Comparison of ENCODE assay signal across 8 mouse cellular contexts in the genomic region with DNA sequence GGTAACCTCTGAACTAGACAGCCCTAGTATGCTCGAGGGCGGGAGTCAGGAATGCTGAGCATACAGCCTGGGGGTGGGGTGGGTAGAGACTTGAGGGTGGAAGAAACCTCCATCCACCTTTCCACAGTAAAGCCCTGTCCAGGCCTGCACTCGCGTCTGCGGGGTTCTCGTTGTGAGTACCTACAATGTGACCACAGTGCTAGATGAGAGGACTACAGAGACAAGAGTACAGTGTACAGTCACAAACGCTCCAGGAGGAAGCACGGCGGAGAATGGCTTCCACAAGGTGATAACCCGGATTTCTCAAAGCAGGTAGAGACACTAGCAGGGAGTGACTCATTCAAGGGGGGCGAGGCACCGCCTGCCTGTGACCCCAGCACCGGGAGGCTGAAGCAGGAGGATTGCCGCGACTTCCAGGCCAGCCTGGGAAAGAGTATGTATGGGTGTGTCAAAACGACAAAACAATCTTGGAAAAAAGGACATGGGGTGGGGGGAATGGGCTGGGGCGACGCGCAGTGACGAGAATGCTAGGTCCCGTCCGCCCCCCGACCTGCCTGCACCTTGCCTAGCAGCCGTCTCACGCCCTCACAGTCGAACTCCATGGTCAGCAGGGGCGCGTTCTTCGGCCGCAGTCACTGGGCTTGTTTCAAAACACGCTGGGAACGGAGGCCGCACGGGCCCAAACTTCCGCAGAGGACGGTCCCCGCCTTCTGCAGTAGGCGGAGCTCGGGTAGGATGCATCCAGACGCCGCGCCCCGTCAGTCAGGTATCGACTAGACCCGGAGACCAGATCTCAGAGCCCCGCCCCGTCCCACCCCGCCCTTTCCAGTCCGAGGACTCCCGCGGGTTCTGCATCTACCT. TPM values are rescaled to one million over a fixed set of nuclear protein-coding genes. Genes with fewer than 3 reads are reported as not detected.
DNase-seq lines count a peak whose midpoint lies in the region; ATAC-seq and TF ChIP-seq lines count a peak whose summit lies in the region.

Gene Uevld (minus strand): TSS at position 697 of the 861 bp plus-strand sequence.

- WGBS in heart, embryonic 11.5 days (ENCODE audit: insufficient replicate concordance): under 1% methylated on average over 50 of the region's 51 CpGs
- WGBS in kidney, embryonic 16.5 days: under 1% methylated on average over 51 of the region's 51 CpGs
- under 1% methylated on average over 51 of the region's 51 CpGs for WGBS in liver, adult 2 months

- H3ac ChIP-seq in C2C12 (ENCODE audit: control insufficient read depth, insufficient read length, low read depth): peak within 1 kb of the TSS; percentile 79
- H3ac ChIP-seq in myocyte (ENCODE audit: control insufficient read depth, insufficient read length): peak within 1 kb of the TSS; percentile 60

- no peak within 1 kb of the TSS for H3K27ac ChIP-seq in heart, embryonic 11.5 days (ENCODE audit: low read depth, low read length)
- no peak within 1 kb of the TSS for H3K27ac ChIP-seq in kidney, embryonic 16.5 days (ENCODE audit: low read length)
- H3K27ac ChIP-seq in liver, adult 2 months (replicated peaks; ENCODE audit: insufficient read depth, low read depth, low read length): no peak within 1 kb of the TSS; the same call in 1 of the 2 replicates

- H3K79me2 ChIP-seq in C2C12 (ENCODE audit: control insufficient read depth, insufficient read depth) (peaks cover 16% of the 10 kb centered on the region), myocyte (ENCODE audit: control insufficient read depth, insufficient read depth) (peaks cover 13% of the 10 kb centered on the region)
- no peaks in the 10 kb centered on the region for H3K79me2 ChIP-seq in liver, adult 2 months (ENCODE audit: control insufficient read depth, insufficient read depth, low read length)

- no peak for TF ChIP-seq CTCF in C2C12 (IDR thresholded peaks at IDR 0.05; ENCODE audit: control insufficient read depth, insufficient read depth, insufficient read length)
- TF ChIP-seq CTCF in brain, embryonic 14.5 days (IDR thresholded peaks at IDR 0.05; ENCODE audit: borderline replicate concordance, extremely low read depth, insufficient read depth, insufficient read length): no peak
- TF ChIP-seq CTCF in liver, adult 2 months (IDR thresholded peaks at IDR 0.05; ENCODE audit: low read depth, low read length): no peak

- H3K4me3 ChIP-seq in C2C12 (ENCODE audit: insufficient read depth, poor library complexity, severe bottlenecking): peak within 1 kb of the TSS; percentile 69
- peak within 1 kb of the TSS; percentile 96 for H3K4me3 ChIP-seq in erythroblast, embryonic 14.5 days (replicated peaks)
- peak within 1 kb of the TSS; percentile 71 for H3K4me3 ChIP-seq in heart, embryonic 11.5 days (ENCODE audit: low read depth, low read length)
- peak within 1 kb of the TSS; percentile 70 for H3K4me3 ChIP-seq in kidney, embryonic 16.5 days (ENCODE audit: low read length)
- peak within 1 kb of the TSS; percentile 83 for H3K4me3 ChIP-seq in liver, adult 2 months (ENCODE audit: insufficient read depth, low read depth, low read length)
- H3K4me3 ChIP-seq in myocyte: peak within 1 kb of the TSS; percentile 68

- peaks cover 12% of the 10 kb centered on the region for H3K36me3 ChIP-seq in C2C12 (ENCODE audit: control insufficient read depth, insufficient read depth)
- H3K36me3 ChIP-seq in erythroblast, embryonic 14.5 days (ENCODE audit: control insufficient read depth): peaks cover 31% of the 10 kb centered on the region
- peaks cover 2% of the 10 kb centered on the region; the same call in 1 of the 2 replicates for H3K36me3 ChIP-seq in heart, embryonic 11.5 days (ENCODE audit: control insufficient read depth, insufficient read depth, low read length)
- peaks cover 17% of the 10 kb centered on the region for H3K36me3 ChIP-seq in kidney, embryonic 16.5 days (ENCODE audit: insufficient read depth, low read length)
- H3K36me3 ChIP-seq in liver, adult 2 months (ENCODE audit: control insufficient read depth, insufficient read depth, low read length): peaks cover 11% of the 10 kb centered on the region
- H3K36me3 ChIP-seq in myocyte (ENCODE audit: control insufficient read depth, insufficient read depth): no peaks in the 10 kb centered on the region
- H3K36me3 ChIP-seq in splenic B cell, adult 2 months (ENCODE audit: control insufficient read depth, insufficient read depth, low read length, poor library complexity, severe bottlenecking): peaks cover 2% of the 10 kb centered on the region

- H3K27me3 ChIP-seq in C2C12 (ENCODE audit: control insufficient read depth, insufficient read depth, insufficient read length): no peaks in the 10 kb centered on the region
- H3K27me3 ChIP-seq in erythroblast, embryonic 14.5 days (ENCODE audit: control insufficient read depth): peaks cover 28% of the 10 kb centered on the region
- H3K27me3 ChIP-seq in heart, embryonic 11.5 days (ENCODE audit: control insufficient read depth, insufficient read depth, low read length): no peaks in the 10 kb centered on the region
- H3K27me3 ChIP-seq in kidney, embryonic 16.5 days (ENCODE audit: insufficient read depth, low read length): 0 out of 2 replicates have a peak, but pooled peaks cover 4% of the 10 kb centered on the region
- no peaks in the 10 kb centered on the region for H3K27me3 ChIP-seq in liver, adult 2 months (ENCODE audit: control insufficient read depth, insufficient read depth, low read length)
- no peaks in the 10 kb centered on the region for H3K27me3 ChIP-seq in myocyte (ENCODE audit: control insufficient read depth, insufficient read depth, insufficient read length)
- no peaks in the 10 kb centered on the region; the same call in 1 of the 2 replicates for H3K27me3 ChIP-seq in splenic B cell, adult 2 months (ENCODE audit: control insufficient read depth, insufficient read depth, low read length, poor library complexity, severe bottlenecking)

- no peaks in the 10 kb centered on the region for H3K79me3 ChIP-seq in C2C12 (ENCODE audit: low read depth)

- peak; percentile 96 for DNase-seq in brain, embryonic 14.5 days (ENCODE audit: low read depth)
- DNase-seq in liver, adult 2 months (ENCODE audit: extremely low read depth, low read depth, low spot score): peak; percentile 83
- DNase-seq in splenic B cell, adult 2 months (ENCODE audit: low read depth, low spot score): peak; percentile 91

- peak within 1 kb of the TSS; percentile 83 for H3K9ac ChIP-seq in heart, embryonic 11.5 days (ENCODE audit: low read depth, low read length)
- H3K9ac ChIP-seq in kidney, embryonic 16.5 days (replicated peaks; ENCODE audit: low read length): peak within 1 kb of the TSS; percentile 78
- H3K9ac ChIP-seq in liver, adult 2 months (ENCODE audit: low read depth, low read length): peak within 1 kb of the TSS; percentile 75

- peak; percentile 12; the same call in 1 of the 2 replicates for TF ChIP-seq POLR2A in brain, embryonic 14.5 days (IDR thresholded peaks at IDR 0.05; ENCODE audit: borderline replicate concordance, extremely low read depth, insufficient read depth, insufficient read length, poor library complexity, severe bottlenecking)
- TF ChIP-seq POLR2A in liver, adult 2 months (IDR thresholded peaks at IDR 0.05; ENCODE audit: extremely low read depth, insufficient read depth, low read length): no peak
- TF ChIP-seq POLR2A in myocyte (IDR thresholded peaks at IDR 0.05; ENCODE audit: insufficient read length, low read depth): peak; percentile 89

- ATAC-seq in heart, embryonic 11.5 days (replicated peaks; ENCODE audit: insufficient number of reproducible peaks, low FRiP score, low TSS enrichment): peak; percentile 87
- peak; percentile 94 for ATAC-seq in kidney, embryonic 16.5 days (ENCODE audit: low FRiP score, low TSS enrichment)

- H3K4me2 ChIP-seq in heart, embryonic 11.5 days: peak within 1 kb of the TSS; percentile 79
- H3K4me2 ChIP-seq in kidney, embryonic 16.5 days (replicated peaks; ENCODE audit: low read depth, low read length): peak within 1 kb of the TSS; percentile 87
- peak within 1 kb of the TSS; percentile 87 for H3K4me2 ChIP-seq in myocyte (ENCODE audit: low read depth)

- peaks cover 30% of the 10 kb centered on the region for H3K4me1 ChIP-seq in erythroblast, embryonic 14.5 days (ENCODE audit: control insufficient read depth)
- H3K4me1 ChIP-seq in heart, embryonic 11.5 days (ENCODE audit: control insufficient read depth, insufficient read depth, low read length): peaks cover 6% of the 10 kb centered on the region
- H3K4me1 ChIP-seq in kidney, embryonic 16.5 days (ENCODE audit: insufficient read depth, low read length): peaks cover 13% of the 10 kb centered on the region
- H3K4me1 ChIP-seq in liver, adult 2 months (ENCODE audit: control insufficient read depth, insufficient read depth, low read length): peaks cover 7% of the 10 kb centered on the region

- H3K9me3 ChIP-seq in erythroblast, embryonic 14.5 days (ENCODE audit: control insufficient read depth, low read length): no peaks in the 10 kb centered on the region
- H3K9me3 ChIP-seq in heart, embryonic 11.5 days (replicated peaks; ENCODE audit: control insufficient read depth, low read length): no peaks in the 10 kb centered on the region
- no peaks in the 10 kb centered on the region for H3K9me3 ChIP-seq in kidney, embryonic 16.5 days (ENCODE audit: low read length)

TF ChIP-seq in C2C12, 6 proteins besides CTCF, POLR2A, EP300 and RAD21:
- no peak for TF ChIP-seq MYOD1 (IDR thresholded peaks at IDR 0.05; ENCODE audit: control insufficient read depth, insufficient read length, low read depth)
- TF ChIP-seq CEBPB (IDR thresholded peaks at IDR 0.05; ENCODE audit: low read depth): peak; percentile 10

TF ChIP-seq in myocyte, 11 proteins besides CTCF, POLR2A, EP300 and RAD21:
- TF ChIP-seq REST (IDR thresholded peaks at IDR 0.05; ENCODE audit: insufficient read depth, insufficient read length) (no peak), E2F4 (IDR thresholded peaks at IDR 0.05; ENCODE audit: insufficient read depth) (peak; percentile 63), SRF (IDR thresholded peaks at IDR 0.05; ENCODE audit: control insufficient read depth, insufficient read length, low read depth) (no peak), MYOD1 (IDR thresholded peaks at IDR 0.05; ENCODE audit: control insufficient read depth in 1 of 3, insufficient read length in 2 of 3, low read depth in 2 of 3) (no peak), TCF12 (IDR thresholded peaks at IDR 0.05; ENCODE audit: insufficient read depth, poor library complexity, severe bottlenecking) (no peak), MYOG (IDR thresholded peaks at IDR 0.05; ENCODE audit: control insufficient read depth in 1 of 3, insufficient read depth in 1 of 3, insufficient read length in 2 of 3, low read depth in 2 of 3) (peak in 2 of 3 experiments; percentile 17 to 49), POLR2AphosphoS2 (IDR thresholded peaks at IDR 0.05; ENCODE audit: insufficient read length, low read depth) (peak; percentile 88)

RNA-seq across cellular contexts. Expression of gene Uevld, which starts in this region (rescaled TPM):
- polyA plus RNA-seq in C2C12 (2012; fragmentation: generic; extraction: Trizol): 5.0 TPM
- polyA plus RNA-seq in brain, embryonic 14.5 days (2012; rRNA removed): 6.5 and 7.5 TPM in 2 replicates
- 0.02 and 0.03 TPM in 2 replicates for polyA plus RNA-seq in erythroblast, embryonic 14.5 days (2012)
- polyA plus RNA-seq in heart, embryonic 11.5 days (2014; fragmentation: Nextera tagmentation; extraction: Ambion mirVana): 9.3 and 10.6 TPM in 2 replicates
- 11.0 and 12.8 TPM in 2 replicates for polyA plus RNA-seq in kidney, embryonic 16.5 days (2015; fragmentation: Nextera tagmentation; extraction: Ambion mirVana)
- total RNA-seq in liver, adult 2 months (2014; rRNA removed): 9.8 and 10.2 TPM in 2 replicates
- polyA plus RNA-seq in liver, adult 2 months (2012; rRNA removed): 2.7 and 3.0 TPM in 2 replicates
- 3.6 TPM for polyA plus RNA-seq in myocyte (2012; fragmentation: generic; extraction: Trizol)
